Mouse (Mus musculus): ENCODE data around the gene Slk.
"Not testable (repeated sequence)": the region's sequence is repeated elsewhere in the genome, so short reads cannot be mapped to it uniquely, and the experiment has no call there.

The Slk gene

DNA sequence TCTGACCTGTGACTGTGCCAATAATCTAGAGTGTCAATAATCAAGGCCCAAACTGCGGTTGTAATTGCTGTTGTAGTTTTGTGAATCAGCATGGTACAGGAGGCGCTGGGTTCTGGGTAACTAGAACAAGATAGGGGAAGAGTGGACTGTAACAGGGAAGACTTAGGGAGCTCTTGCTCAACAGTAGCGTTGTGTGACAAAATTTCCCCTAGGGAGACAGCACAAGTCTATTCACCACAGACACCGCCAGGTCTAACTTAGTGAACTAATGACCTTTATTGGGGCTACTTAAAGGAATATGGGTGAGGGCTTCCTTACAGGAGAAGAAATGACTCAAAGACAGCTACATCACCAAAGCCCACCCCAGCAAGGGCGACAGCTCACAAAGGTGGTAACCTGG lies 9.4 kb upstream of the Slk start:
- DNase-seq (ENCODE audit: low read depth, low spot score), result no peak

DNA sequence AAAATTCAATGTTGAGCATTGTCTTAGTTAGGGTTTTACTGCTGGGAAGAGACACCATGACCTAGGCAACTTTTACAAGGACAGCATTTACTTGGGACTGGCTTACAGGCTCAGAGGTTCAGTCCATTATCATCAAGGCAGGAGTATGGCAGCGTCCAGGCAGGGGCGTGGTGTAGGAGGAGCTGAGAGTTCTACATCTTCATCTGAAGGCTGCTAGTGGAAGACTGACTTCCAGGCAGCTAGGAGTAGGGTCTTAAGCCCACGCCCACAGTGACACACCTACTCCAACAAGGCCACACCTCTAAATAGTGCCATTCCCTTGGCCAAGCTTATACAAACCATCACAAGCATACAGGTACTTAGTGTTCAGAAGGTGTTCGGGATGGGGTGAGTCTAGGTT lies 7.5 kb upstream of the Slk start:
- not testable (repeated sequence) for DNase-seq (ENCODE audit: low read depth, low spot score)

GRCm38 (mm10) chr19:47573718-47574117 lies 5.8 kb upstream of the Slk start:
- no peak for DNase-seq (ENCODE audit: low read depth, low spot score)

DNA sequence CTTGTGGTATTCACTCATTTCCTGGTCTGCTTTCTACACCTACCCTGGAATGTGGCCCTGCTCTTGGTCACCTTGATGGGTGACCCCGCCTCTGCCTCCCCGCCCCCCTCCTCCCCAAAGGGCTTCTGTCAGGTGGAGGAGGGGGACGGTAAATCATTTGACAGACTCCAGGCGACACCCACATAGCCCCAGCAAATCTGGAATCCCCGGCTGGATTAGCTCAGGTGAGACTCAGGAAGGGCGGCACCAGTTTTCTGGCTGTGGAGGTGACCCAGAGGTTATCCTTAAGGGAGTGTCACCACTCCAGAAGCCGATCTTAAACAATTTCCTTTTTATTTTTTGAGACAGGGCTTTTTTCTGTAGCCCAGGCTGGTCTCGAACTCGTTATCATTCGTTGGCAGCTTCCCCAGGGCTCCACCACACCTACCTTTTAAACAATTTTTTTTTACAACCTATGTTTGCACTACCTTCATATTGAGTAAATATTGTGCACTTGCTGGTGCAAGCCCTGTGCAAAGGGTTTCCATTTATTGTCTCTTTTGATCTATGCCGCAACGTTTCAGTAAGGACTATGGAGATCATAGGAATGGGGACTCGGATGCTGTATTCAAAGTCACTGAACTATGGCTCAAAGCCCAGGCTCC lies 775 bp upstream of the Slk start:
- DNase-seq (ENCODE audit: low read depth, low spot score), result no peak

DNA sequence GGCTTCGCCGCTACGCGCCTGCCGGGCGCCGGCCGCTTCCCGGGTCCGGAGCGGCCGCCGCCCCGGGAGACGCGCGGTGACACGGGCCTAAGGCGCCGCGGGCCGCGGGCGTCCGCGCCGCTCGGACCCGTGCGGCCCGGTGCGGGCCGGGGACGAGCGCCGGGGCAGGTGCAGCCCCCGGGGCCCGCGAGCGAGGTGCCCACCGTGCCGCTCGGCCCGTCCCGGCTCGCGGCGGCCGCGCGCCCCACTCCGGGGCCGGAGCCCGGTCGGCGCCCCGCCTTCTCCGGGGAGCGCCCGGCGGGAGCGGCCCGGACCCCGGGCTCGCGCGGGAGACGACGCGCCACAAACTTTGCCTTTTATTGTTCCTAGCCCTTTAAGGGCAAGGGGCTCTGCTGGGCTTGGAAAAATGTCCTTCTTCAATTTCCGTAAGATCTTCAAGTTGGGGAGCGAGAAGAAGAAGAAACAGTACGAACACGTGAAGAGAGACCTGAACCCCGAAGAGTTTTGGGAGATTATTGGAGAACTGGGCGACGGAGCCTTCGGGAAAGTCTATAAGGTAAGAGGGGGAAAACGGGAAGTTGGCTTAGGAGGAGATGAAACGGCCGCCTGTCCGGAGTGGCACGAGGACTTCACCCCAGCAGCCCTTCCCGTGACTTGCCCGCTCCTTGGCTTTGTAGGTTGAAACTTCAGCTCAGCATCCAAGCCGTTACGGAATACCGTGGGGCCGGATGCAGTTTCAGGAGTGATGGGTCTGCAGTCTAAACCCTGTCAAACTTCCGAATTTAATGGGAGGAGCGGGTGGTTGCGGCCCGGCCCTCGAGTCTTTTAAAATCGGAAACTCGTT lies 532 bp downstream of the Slk start:
- DNase-seq (ENCODE audit: low read depth, low spot score), result peak; percentile 61

DNA sequence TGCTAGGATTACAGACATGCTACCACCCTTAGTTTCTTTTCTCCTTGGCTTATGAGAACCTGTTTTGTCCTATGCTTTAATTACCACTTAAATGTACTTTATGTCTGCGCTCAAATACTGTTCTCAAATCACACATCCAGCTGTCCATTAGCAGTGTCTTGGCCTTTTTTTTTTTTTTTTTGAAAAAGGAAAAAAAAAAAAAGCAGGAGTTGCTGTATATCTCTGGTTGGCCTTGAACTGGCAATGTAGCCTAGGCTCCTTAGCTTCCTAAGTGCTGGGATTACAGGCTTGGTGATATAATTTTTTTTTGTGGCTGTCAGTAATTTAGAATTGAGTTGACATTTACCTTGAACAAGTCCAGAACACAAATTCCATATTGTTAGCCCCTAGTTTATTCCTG lies 6.3 kb downstream of the Slk start:
- DNase-seq (ENCODE audit: low read depth, low spot score), result no peak

GRCm38 (mm10) chr19:47587009-47587408 lies 7.5 kb downstream of the Slk start:
- no peak for DNase-seq (ENCODE audit: low read depth, low spot score)

DNA sequence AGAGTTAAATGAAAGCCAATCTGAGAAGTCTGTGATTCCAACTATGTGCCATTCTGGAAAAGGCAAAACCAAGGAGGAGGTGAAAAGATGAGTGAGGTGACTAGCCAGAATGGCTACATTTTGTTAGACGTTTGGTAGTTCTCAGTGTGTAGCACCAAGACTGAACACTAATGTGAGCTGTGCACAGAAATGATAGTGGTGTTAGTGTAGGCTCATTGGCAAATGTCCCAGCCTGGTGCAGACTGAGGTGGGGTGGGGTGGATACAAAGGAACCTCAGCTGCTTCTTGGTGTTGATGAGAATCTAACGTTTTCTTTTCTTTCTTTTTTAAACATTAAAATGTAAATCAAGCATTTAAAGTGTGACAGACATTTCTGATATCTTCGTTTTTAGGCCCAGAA lies 29.0 kb downstream of the Slk start:
- DNase-seq (ENCODE audit: low read depth, low spot score), result no peak

GRCm38 (mm10) chr19:47613442-47613841 lies 34.0 kb downstream of the Slk start:
- peak; percentile 9 for DNase-seq (ENCODE audit: low read depth, low spot score)

DNA sequence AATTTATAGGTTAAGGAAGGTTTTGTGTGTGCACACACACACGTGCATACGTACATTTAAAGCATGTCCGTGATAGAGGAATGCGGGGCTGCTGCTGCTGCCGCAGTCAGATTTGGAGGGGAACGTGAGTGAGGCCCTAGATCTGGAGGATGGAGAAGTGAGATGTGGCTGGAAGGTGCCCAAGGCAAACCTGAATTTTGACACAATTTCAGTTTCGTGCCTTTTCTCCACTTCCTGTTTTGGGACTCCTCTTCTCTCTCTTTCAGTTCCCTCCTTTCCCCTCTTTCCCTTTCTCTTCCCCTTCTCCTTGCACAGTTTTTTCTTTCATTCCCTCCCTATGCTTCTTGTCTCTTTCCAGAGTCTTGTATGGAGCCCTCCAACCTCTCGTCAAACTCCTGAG lies 42.0 kb downstream of the Slk start:
- DNase-seq (ENCODE audit: low read depth, low spot score), result peak; percentile 67

DNA sequence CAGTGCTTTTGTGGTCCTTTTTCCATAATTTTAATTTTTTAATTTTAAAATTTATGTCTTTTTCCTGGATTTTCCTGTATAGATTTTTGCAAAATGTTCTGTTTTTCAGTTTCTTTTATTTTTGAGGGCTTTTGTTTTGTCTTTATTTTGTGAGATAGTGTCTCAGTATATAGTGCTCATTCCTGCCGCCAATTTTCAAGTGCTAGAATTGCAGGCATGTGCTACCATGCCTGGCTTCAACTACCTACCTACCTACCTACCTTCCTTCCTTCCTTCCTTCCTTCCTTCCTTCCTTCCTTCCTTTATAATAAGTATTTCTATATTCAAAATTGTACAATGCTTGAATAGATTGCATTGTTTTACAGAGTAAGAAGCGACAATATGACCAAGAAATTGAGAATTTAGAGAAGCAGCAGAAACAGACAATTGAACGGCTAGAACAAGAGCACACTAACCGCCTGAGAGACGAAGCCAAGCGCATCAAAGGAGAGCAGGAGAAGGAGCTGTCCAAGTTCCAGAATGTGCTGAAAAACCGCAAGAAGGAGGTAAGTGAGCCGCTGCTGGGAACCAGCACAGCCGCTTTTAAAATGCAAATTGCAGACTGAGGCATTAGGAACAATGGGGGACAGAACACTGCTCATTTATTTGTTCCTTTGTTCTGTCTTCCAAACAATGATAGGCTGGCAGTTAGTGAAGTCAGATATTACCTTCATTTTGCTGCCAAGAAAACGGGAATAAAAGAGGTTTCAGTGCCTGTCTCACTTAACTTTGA lies 45.6 kb downstream of the Slk start:
- no peak for DNase-seq (ENCODE audit: low read depth, low spot score)

GRCm38 (mm10) chr19:47627450-47627849 lies 48.0 kb downstream of the Slk start:
- DNase-seq (ENCODE audit: low read depth, low spot score), result no peak

DNA sequence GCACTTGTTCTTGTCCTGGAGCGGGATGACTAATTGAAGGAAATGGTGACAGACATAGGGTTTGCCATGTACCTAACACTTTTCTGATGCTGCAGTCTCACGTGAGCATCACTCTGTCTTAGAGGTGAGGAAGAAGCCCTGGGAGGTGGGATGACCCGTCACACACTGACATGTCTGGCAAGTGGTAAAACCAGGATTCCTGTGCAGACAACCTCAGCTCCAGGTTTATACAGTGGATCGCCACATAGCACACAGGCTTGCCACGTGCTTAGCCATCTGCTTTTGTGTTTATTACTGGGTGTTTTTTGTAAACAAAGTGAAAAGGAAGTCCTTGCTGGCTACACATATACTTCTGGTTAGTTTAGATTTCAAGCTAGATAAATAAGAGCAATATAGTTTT lies 49.6 kb downstream of the Slk start:
- DNase-seq (ENCODE audit: low read depth, low spot score), result no peak

DNA sequence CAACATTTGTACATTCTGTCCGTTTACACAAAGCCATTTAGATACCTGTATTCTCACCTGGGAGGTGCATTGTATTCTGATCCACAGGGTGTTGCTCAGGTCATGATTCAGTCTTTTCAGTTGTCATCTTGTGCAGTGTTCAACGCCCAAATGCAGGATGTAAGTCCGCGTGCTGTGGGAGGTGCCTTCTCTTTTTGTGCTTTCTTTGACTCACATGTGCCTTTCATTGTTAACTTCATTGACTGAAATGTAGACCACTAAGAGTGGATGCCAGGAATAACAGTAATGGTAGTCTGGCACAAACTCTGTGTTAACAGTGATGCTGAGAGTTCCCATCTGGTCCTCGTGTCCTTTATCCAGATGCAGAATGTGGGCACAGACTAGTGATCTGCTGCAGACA lies 50.9 kb downstream of the Slk start:
- no peak for DNase-seq (ENCODE audit: low read depth, low spot score)

DNA sequence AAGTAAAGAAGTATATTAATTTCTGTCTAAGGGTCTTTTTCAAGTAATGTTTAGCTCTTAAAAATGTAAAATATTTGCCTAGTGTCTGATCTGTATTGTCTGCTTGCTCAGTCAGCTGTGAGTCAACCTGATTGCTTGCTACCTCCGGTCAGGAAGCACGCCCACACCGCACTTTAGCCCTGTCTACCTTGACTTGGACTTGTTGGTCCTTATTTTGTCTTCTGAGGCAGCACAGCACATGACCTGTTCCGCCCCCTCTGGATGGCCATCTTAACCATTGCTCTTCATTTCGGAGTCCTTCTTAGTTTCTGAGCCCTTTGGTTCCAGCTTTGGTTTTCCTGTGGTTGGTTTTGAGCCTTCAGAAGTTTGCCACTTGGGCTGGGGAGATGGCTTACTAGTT lies 52.3 kb downstream of the Slk start:
- no peak for DNase-seq (ENCODE audit: low read depth, low spot score)

- no peak for DNase-seq (ENCODE audit: low read depth, low spot score)
These were observed 55.9 kb downstream of the Slk start for GRCm38 (mm10) chr19:47635380-47635779.

DNA sequence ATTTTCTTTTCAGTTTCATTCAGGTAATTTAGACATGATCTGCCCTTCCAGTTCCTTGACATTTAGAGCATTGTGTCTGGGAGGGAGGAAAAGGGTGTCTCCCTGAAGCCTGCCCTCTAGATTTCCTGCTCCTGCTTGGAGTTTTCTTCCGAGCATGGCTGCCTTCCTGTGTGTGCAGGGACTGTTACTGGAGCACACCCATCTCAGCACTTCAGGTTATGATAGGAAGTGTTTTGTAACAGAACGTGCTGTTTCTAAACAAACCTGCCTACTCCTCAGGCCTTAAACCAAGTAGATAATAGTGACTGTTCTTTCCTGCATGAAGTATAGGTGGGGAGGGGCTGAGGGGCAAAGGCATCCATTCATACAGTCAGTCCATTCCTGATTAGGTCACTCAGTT lies 64.4 kb downstream of the Slk start:
- DNase-seq (ENCODE audit: low read depth, low spot score), result no peak

GRCm38 (mm10) chr19:47645583-47645982 lies 66.1 kb downstream of the Slk start:
- DNase-seq (ENCODE audit: low read depth, low spot score), result no peak

- DNase-seq (ENCODE audit: low read depth, low spot score), result no peak
These were observed 67.1 kb downstream of the Slk start for GRCm38 (mm10) chr19:47646508-47647120.

- DNase-seq (ENCODE audit: low read depth, low spot score), result no peak
These were observed 69.6 kb downstream of the Slk start for GRCm38 (mm10) chr19:47649071-47649470.

DNA sequence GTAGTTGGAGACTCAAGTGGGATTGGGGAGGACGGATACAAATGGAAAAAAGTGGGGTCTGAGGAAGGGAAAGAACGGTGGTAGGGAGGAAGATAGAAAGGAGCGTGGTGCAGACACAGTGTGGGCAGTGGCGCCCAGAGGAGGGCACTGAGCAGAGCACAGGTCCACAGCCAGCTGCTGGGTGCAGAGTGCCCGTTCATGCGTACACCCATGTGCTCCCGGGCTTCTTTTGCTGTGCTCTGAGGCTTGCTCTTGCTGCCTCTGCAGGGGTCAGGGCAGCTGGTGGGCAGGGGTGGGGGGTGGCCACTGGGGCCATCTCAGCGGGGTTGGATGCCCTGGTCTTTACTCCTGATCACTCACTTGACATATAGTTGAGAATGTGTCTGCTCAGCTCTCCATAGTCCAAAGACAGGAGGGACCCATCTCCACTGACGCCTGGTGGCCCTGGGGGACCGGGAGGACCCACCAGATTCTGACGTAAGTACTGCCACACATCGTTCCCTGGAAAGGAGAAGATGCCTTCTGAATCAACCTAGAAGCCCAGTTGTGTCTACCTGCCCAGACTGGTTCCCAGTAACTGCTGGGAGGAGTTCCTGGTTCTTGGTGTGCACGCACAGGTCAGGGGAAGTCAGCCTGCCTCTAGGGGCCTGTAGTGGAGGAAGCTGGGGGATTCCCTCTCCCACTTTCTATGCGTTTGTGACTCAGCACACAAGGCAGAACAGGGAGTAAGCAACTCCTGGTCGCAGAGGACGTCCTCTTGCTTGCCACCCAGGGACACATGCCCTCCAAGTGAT lies 71.1 kb downstream of the Slk start:
- no peak for DNase-seq (ENCODE audit: low read depth, low spot score)
